ENCODE assay signal across 21 mouse cellular contexts in genomic region chr4:148507585-148507984, GRCm38 (mm10). TPM values are rescaled to one million over a fixed set of nuclear protein-coding genes. Genes with fewer than 3 reads are reported as not detected.
A peak's percentile ranks its signal among the peaks of the same experiment; 100 is the strongest.
DNase-seq lines count a peak whose midpoint lies in the region; TF ChIP-seq lines count a peak whose summit lies in the region.
"Had no signal": no experiment of that assay in that cellular context is flagged by ENCODE, and none has a peak within 500 bp of the region (broad histone marks: within the 10 kb centered on the region; RNA-seq: fewer than 3 reads in every experiment).

No protein-coding gene starts in this region.

- peak overlapping the region; percentile 46; the same call in 1 of the 2 replicates for H3K27ac ChIP-seq in layer of hippocampus, adult 2 months
- H3K27ac ChIP-seq: heart, embryonic 10.5 days; hindbrain, embryonic 14.5 days; intestine, embryonic 15.5 days; neural tube, embryonic 12.5 days had no signal

- DNase-seq in layer of hippocampus, adult 2 months (ENCODE audit: low spot score in 2 of 2): no peak
- DNase-seq in layer of hippocampus, postnatal 14 days (ENCODE audit: low spot score in 2 of 2): no peak
- DNase-seq in brain, adult 2 months (ENCODE audit: low read depth, low spot score): peak; percentile 58
- peak; percentile 39 for DNase-seq in forelimb bud, embryonic 11.5 days (ENCODE audit: low read depth, low spot score)
- DNase-seq in lung, postnatal 36 days: peak; percentile 12
- DNase-seq in kidney, postnatal 14 days: no peak
- no peak for DNase-seq in cerebellum, postnatal 4 days (ENCODE audit: low spot score in 2 of 2)
- DNase-seq: adrenal gland, adult 8-10 months; B cell, adult 2 months; cerebellum, adult 2 months; heart, postnatal 14 days; liver; liver, postnatal 0 days; right cerebral cortex, postnatal 4 days; thymus, postnatal 25 days had no signal

- no peak overlapping the region for H3K4me3 ChIP-seq in layer of hippocampus, adult 2 months
- H3K4me3 ChIP-seq: heart, embryonic 10.5 days; intestine, embryonic 15.5 days; neural tube, embryonic 12.5 days had no signal

- no peak for TF ChIP-seq CTCF in layer of hippocampus, adult 2 months (conservative IDR thresholded peaks at IDR 0.05)

RNA-seq across cellular contexts. Expression of gene Angptl7, which starts 7.3 kb away (rescaled TPM):
- under 1 TPM; 0.22 to 0.38 TPM for total RNA-seq in layer of hippocampus, adult 2 months (2021)
- under 1 TPM; 0.29 to 0.30 TPM for total RNA-seq in layer of hippocampus, postnatal 14 days (2021)
- total RNA-seq: common myeloid progenitor, adult 5-6 weeks; megakaryocyte, adult 5-6 weeks had no signal

RNA-seq across cellular contexts. Expression of gene Exosc10, which starts 50.6 kb away (rescaled TPM):
- 10 to 100 TPM; 49.0 to 56.8 TPM for total RNA-seq in layer of hippocampus, adult 2 months (2021)
- total RNA-seq in layer of hippocampus, postnatal 14 days (2021): 10 to 100 TPM; 48.9 to 52.4 TPM

RNA-seq across cellular contexts. Expression of gene Mtor, which starts 59.2 kb away (rescaled TPM):
- 100 to 1,000 TPM in 1 of 2 experiments, 10 to 100 TPM in 1; 95.2 to 100 TPM for total RNA-seq in layer of hippocampus, adult 2 months (2021)
- total RNA-seq in layer of hippocampus, postnatal 14 days (2021): 10 to 100 TPM; 80.2 to 80.7 TPM

Comparison
In these comparisons a context has a peak if more than half of its experiments do, and no peak if none do; other contexts are left out.
1. DNase-seq: peak in brain, adult 2 months (single experiment), forelimb bud, embryonic 11.5 days (single experiment) and lung, postnatal 36 days (single experiment); none in layer of hippocampus, adult 2 months (0 of 2), layer of hippocampus, postnatal 14 days (0 of 2), kidney, postnatal 14 days (single experiment) and cerebellum, postnatal 4 days (0 of 2).